Mouse (Mus musculus): ENCODE measurements at regions not wholly inside any gene's neighbourhood (a gene's known extent, or its start where the extent isn't known, plus 50 kb on each side); places are given as distances from the start of the nearest gene placed in this dataset.

DNA sequence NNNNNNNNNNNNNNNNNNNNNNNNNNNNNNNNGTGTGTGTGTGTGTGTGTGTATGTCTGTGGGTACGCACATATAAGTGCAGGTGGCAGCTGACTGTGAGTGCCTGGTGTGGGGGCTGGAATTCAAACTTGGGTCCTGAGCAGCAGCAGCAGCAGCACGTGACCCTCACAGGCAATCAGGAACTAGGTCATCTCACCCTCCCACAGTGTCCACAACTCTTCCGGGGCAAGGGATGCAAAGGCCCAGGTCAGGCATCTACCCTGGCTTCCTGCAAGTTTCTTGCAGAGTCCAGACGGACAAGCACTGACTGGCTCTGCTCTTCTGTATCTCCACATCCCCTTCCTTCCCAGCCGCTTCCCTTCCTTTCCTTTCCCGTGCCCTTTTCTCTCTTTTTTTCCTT lies 99.6 kb downstream of the Vegfa start:
- no peak for TF ChIP-seq CTCF (conservative IDR thresholded peaks at IDR 0.05; ENCODE audit: insufficient read depth, insufficient read length, low read depth, low read length)
- no peak for TF ChIP-seq POLR2A (IDR thresholded peaks at IDR 0.05; ENCODE audit: low read depth, low read length)

All from kidney, adult 2 months (tissue).